Mouse (Mus musculus): Measurements from ENCODE around the gene Ubr4.

The Ubr4 gene

DNA sequence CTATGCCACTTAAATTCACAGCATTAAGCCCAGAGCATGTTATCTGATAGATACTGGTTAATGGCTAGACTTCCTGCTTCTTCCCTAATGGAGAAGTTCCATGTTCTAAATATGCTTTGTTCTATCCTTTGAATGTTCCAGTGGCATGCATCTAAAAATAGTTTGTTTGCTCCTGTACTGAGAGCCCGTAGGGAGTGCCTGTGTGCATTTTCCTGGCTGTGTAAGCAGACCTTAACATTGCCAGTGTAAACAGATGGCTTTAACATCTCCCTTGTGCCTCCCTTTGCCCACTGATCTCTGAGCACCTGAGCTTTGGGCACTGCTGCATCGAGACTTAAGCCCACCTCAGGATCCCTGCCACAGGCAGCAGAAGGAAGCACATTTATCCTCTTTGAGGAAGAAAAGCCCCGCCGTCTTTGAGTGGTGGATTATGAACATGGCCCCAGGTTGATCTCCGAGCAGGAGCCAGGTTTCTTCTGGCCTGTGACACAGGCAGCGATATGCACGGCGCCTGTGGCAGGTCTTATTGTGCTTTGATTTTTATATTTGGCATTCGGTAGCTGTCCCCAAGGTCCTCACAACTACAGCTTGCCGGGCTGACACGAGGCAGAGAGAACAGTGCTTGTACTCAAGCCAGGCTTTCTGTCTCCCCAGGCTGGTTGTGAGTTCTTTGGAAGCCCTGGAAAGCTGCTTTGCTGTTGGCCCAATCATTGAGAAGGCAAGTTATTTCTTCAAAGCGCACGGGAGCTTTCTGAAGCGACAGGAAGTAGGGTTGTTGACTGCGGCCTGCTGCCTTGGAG, 80.8 kb downstream of the Ubr4 start:
- DNase-seq = peak; percentile 25

DNA sequence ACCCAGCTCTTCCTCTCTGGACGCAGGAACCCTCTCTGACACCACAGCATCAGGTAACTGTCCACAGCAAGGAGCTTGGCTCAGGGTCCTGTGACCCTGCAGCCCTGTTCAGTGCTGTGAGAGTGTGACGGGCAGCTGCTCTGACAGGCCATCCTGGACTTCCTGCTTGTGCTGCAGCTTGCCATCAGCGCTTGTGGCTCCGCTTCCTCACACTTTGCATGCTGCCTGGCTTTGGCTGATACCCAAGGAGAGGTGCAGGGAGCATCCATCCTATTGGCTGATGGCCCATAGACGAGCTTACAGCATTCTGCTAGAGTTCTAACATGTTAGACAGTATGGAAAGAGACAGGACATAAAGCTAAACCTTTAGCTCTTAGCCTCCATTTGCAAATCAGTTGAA, 88.8 kb downstream of the Ubr4 start:
- no peak for DNase-seq

DNA sequence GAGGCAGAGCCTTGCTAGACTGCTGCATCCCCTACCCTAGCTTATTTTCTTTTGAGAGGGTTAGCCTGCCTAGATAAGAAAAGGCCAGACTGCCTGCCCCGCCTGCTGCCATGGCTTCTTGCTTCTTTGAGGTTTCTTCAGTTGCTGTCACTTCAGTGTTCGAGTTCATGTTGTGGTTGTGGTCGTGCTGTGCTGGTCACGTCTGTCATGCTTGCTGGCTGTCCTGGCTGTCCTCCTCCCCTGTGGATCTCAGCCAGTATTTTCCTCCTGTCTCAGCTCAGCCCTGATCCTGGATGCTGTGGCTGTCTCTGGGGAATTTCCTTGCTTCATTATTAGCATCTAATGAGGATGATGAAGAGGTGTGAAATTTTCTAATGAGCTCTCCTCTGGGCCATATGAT, 89.4 kb downstream of the Ubr4 start:
- no peak for DNase-seq

DNA sequence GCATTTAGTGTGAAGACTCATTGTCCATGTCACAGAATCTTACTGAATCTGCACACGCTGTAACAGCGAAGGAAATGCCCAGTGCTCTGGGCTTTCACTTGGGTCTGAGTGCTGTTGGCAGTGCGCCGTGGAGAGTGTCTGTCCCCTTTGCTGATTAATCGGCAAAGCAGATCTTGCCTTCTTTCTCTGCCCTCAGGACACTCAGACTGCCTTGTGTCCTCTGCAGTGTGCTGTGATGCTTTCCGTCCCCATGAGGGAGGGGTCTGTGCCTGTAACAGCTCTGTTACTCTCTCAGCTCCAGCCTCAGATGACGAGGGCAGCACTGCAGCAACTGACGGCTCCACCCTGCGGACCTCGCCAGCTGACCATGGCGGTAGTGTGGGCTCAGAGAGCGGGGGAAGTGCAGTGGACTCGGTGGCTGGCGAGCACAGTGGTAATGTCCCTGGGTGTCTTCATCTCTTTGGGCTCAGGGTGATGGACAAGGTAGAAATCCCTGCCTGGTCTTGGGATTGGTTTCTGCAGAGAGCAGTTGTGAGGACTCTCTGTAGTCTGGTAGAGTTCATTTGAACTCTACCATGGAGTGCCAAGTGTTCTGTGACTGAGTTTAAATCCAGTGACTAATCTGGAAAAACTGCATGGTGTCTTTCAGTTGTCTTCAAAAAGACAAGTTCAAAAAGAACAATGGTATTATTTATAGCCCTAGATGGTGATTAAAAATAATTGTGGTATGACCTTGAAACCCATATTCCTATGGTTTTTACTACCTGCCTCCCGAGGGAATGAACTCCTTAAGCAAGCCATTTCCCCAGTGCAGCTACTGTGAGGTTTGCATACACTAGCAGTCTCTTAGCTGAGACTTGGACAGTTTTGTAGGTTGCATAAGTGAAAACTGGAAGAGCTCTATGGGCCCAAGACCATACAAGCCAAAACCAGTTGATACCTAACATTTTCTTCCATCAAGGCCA, 90.3 kb downstream of the Ubr4 start:
- DNase-seq = no peak

DNA sequence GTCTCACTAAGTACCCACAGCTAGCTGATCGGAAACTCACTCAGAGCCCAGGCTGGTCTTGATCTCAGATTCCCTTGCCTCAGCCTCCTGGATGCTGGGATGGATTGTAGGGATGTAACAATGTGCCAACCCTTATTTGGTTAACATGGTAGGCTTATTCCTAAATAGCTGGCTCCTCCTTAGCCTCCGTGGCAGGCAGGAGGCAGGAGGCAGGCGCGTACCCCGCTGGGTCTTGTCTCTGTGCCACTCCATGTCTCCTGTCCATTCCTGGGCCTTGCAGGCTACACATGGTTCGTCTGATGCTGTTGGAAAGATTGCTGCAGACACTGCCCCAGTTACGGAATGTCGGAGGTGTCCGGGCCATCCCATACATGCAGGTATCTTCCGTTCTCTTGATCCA, 91.9 kb downstream of the Ubr4 start:
- no peak for DNase-seq

DNA sequence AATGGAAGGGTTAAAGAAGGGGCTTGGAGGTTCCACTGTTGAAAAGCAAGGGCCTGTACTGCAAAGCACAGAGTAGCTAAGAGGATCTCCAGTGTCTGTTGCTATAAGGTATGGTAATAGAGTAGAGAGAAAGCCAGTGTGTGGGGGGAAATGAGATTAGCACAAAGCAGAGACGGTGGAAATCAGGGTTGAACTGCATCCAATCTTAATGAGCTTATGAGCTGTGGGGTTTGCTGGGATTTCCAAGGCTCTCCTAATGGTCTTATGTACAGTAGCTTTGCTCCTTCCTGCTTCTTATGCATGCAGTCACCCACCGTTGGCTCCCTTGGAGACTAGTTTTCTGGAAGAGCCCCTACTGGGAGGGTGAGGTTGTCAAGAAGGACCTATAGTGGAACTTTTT, 93.8 kb downstream of the Ubr4 start:
- no peak for DNase-seq

DNA sequence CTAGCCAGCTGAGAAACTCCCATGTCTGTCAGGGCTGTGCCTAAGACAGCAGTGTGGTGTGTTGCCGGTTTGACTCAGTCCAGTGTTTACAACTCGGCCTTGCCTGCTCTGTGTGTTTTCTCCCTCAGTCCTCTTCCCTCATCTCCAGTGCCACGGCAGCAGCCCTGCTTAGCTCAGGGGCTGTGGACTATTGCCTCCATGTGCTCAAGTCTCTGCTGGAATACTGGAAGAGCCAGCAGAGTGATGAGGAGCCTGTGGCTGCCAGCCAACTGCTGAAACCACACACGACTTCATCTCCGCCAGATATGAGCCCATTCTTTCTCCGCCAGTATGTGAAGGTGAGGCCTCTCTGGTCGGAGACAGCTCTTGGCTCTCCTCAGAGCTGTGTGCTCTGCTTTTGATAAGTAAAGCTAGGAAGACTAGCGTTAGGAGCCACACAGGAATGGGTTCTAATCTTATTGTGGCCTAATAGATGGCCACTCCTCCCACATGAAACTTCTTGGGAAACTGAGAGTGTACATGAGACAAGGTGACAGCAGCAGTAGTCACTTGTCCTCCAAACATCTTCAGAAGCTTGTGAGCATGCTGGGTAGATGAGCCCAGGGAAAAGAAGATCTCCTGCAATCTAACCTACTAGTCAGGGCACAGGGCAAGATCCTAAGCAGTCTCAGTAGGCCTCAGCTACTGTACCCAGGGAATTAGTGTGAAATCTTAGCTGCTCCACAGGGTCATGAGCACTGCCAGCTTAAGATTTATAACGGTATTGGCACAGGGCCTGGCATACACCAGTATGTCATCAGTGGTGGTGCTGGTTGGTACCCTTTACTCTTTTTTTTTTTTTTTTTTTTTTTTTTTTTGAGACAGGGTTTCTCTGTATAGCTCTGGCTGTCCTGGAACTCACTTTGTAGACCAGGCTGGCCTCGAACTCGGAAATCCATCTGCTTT, 94.6 kb downstream of the Ubr4 start:
- no peak for DNase-seq

DNA sequence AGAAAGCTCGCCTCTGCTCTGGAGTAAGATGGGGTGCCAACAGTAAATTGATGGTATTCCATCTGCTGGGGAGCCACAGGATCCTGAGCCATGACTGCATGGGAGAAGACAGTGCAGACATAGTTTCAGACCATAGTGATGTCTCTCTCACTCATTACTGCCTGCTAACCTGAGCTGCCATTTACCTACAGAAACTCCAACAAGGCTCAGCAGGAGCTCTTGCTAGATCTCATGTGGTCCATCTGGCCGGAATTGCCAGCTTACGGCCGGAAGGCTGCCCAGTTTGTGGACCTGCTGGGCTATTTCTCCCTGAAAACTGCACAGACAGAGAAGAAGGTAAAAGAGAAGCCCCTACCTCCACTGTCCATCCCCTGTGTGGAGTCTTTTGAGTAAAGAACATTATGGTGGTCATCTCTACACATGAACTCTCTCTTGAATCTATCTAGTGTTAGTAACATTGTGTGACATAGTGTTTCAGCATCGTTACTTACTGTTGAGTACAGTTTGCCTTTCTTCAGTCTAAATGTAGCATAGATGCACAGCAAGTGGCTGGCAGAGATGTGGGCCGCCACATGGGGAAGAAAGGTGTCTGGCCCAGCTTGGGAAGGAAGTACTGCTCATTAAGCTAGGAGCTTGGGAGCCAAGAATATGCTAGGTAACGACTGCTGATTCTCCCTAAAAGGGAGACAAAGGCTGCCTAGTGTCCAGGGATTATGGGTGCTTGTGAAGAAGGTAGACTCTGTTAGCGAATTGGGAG, 100.7 kb downstream of the Ubr4 start:
- no peak for DNase-seq

DNA sequence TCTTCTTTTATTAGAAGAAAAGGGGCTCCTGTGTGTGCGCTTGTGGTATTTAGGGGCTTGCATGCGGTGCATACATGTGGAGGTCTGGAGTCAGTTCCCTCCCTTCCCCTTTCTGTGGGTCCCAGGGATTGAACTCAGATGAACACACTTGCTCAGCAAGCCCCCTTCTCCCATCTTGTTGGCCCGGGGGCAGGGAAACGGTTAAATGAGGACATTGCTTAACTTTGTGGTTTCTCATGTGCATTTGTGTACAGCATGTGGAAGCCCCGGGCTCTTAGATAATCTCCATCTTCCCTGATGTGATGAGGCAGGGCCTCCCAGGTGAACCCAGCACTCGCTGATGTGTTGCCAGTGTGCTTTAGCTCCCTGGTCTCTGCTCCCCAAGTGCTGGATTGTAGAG, 101.9 kb downstream of the Ubr4 start:
- DNase-seq = no peak

DNA sequence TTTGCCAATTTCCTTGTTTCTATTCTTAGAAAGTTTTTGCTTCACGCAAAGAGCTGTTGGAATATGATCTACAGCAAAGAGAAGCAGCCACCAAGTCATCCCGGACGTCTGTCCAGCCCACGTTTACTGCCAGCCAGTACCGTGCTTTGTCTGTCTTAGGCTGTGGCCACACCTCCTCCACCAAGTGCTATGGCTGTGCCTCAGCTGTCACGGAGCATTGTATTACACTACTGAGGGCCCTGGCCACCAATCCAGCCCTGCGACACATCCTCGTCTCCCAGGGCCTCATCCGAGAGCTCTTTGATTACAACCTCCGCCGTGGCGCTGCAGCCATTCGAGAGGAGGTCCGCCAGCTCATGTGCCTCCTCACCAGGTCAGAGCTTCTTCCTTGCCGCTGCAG, 107.6 kb downstream of the Ubr4 start:
- no peak for DNase-seq

DNA sequence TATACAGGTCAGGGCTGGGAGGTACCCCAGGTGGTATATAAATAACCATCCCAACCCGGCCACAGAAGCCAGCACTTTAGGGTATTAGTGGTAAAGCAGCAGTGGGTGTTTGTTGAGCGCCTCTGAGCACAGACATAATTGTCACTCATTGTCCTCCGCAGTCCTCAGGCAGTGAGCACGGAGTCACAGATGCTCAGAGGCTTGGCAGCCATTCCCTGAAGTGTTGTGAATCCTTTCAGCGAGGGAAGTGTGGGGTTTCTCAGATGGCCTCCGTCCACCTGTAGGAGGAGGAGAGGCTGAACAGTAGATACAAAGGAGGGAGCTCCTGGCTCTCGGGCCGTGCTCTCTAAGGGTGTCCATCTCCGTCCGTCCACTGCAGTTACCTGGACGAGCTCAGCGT, 111.8 kb downstream of the Ubr4 start:
- DNase-seq = no peak

DNA sequence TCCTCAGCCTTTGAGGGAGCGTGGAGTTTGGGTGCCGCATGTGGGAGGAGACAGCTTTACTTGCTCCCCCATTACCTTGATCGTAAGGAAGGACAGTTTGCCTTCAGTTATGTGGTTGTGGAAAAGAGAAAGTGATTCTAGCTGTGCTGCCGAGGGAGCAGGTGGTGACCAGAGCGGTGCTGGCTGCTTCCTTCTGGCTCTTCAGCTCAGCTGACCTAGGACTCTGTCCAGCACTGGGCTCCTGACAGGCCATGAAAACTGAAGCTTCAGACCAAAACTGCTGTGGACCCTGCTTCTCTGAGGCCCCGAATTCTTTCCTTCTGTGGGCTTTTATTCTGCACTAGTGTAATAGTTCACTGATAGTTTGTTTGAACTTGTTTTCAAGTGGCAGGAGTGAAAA, 114.1 kb downstream of the Ubr4 start:
- no peak for DNase-seq

DNA sequence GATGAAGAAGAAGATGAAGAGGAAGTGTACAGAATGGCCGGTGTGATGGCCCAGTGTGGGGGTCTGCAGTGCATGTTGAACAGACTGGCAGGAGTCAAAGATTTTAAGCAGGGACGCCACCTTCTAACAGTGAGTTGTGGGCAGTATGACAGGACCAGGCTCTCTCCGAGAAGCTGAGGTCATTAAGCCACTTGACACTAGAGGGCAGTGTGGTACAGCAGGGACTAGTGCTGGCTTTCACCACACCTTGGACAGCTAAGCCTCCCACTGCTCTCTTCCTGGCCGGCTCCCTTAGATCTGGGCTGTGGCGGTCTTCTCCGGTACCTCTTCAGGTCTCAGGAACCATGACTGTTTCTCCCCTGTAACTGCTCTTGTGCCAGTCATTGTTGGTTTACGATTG, 117.8 kb downstream of the Ubr4 start:
- peak; percentile 72 for DNase-seq

DNA sequence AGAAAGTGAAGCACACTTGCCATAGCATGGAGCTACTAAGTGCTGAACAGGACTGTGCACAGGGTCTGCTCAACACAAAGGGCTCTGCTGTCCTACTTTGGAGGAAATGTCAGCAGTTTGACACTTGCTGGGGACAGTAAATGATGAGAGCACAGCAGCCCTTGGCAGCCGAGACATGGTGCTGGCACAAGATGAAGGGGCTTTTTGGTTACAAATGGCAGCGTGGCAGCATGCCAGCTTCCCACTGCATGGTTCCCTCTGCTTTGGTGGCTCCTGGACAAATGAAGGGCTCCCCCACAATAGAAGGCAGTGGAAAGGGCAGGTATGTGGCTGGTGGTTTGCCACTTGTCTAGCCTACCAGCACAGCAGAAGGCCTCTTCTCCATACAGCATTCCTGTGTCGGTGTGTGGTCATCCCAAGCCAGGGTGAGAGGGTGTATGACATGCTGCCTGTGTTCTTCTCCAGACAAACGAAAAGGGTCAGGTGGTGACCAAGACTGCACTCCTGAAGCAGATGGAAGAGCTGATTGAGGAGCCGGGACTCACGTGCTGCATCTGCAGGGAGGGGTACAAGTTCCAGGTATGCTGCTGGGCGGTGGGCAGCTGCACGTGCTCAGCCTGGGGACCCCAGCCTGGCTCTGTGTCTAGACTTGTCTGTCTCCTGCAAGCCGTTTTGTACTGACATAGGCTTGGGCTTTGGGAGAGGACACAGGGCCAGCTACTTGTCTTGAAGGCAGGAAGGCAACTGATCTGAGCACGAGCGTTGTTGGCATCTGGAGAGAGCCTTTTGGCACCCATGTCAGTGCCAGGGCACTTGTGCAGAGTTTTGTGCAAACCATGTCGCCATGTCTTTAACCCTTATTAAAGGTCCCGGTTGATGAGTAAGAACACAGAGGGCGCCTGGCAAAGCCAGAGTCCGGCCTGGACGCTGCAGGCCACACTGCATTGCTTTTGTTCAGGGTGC, 124.5 kb downstream of the Ubr4 start:
- DNase-seq = no peak

DNA sequence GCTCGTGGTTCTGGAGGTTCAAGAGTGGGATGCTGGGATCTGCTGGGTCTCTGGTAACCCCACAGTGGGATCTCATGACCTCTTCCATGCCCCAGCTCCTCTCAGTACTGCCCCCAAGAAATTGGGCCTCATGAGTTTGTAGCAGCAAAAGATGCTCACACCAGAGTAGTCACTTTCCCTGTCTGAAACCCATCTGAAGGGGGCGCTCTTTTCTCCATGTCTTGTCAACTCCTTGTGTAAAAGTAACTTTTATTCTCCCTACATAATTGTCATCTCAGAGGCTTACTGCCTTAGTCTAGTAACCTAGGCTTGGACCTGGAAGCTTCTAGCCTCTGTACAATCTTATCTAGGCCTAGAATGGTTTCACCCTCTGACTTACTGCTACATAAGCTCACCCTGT, 125.6 kb downstream of the Ubr4 start:
- DNase-seq = no peak

DNA sequence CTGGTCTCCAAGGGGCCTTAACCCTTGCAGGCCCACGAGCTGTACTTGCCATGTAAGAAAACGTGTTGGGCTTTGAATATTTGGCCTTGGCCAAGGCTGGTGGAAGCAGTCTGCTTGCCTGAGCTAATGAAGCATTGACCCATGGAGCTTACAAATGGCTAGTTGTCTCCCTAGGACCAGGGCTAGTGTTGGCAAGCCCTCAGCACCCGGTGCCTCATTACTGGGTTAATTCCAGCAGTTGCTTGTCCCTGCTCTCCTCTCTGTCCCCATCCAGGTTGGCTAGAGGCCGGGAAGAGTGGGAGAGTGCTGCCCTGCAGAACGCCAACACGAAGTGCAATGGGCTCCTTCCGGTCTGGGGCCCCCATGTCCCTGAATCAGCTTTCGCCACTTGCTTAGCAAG, 126.8 kb downstream of the Ubr4 start:
- no peak for DNase-seq

DNA sequence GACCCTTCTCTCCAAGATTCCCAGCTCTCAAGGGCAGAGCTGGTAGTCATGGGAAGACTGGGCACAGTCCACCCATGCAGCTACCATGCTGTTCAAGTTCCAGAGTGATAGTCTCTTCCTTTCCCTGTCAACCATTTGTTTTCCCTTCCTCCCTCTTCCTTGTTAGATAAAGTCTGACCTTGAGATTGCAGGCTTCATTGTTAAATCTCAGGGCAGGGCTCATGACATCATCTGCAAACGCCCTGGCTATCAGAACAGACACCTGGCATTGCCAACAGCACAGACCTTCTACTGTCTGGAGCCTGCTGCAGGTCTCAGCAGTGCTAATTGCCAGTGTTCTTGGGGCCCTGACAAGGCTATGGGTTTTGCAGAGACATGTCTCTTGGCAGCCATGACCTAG, 129.0 kb downstream of the Ubr4 start:
- no peak for DNase-seq

DNA sequence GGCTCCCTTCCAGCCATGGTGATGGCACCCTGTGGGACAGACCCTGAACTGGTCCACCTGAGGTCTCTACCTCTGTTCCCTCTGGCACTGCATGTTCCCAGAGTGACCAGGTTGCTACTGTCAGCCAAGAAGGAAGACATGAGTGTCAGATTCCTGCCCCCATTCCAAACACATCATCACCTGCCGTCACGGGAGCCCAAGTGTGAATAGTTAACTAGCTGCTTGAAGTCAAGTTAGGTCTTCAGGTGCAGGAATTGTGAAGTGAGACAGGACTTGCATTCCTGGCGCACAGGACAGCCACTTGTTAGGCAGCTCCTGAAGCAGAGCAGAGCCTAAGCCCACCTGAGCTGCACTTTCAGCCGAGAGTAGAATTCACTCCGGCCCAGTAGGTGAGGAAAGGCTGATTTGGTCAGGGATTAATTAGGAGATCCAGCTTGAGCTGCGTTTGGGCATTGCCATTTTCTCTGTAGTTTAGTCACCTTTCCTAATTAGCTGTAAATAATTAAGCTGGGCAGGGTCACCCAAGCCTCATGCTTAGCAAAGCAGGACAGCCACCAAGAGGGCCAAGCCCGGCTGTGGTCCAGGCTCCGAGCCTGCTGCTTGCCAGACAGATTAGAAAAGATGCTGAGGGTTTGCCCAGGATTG, 131.2 kb downstream of the Ubr4 start:
- DNase-seq = no peak

DNA sequence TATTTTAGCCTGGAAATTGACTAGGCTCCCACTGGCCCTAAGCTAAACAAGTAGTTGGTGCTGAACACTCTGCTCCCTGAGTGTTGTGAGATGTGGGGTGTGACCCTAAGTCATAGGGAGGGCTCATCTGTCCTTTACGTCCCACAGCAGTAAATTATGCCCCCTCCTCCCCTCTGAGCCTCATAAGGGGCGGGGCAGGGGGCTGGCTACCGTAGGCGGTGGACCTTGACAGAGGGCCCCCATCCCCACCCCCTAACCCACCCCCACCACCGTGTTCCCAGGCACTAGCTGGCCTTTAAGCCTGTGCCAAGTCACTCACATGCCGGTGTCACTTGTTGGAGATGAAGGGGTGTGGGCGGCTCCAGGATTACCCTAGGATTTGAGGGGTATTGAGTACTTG, 132.1 kb downstream of the Ubr4 start:
- no peak for DNase-seq

DNA sequence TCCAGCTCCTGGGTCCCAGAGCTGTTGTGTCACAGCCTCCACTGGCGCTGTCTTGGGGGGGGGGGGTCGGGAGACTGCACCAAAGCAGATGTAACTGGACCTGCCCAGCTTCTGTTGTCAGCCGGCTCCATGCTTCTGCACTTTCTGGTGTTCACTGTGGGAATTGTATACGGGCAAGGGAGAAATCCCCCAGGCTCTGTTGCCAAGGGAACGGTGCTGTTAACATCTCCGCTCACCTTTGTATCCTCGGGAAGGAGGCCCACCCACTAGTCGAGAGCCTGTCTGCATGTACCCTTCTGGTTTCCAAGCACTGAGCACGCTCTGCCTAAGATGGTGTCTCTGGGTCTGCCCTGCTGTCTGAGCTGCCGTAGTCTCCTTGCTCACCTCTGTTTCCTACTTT, 134.7 kb downstream of the Ubr4 start:
- no peak for DNase-seq

DNA sequence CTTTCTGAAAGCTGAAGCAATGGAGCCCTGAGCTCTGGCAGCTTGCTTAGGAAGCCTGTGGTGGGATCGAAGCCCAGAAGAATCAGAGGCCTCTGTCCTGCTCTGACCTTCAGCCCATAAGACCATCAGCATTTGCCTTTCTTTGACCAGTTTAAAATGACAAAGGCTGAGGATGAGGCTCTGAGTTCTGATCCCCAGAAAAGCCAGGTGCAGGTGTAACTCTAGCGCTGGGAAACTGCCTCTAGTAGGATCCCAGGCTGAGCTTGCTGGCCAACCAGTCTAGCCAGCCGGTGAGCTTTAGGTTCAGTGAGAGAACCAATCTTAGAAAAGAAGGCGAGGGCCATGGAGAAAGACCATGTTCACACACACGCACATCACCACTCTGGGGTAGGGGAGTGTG, 135.9 kb downstream of the Ubr4 start:
- no peak for DNase-seq

All from right cerebral cortex, postnatal 25 days (tissue).